Mouse (Mus musculus) frontal cortex, postnatal 14 days (tissue): ENCODE data around the gene Abcg5.
A peak's percentile ranks its signal among the peaks of the same experiment; 100 is the strongest.

Experiments
- DNase-seq, 2 experiments: peaks; one replicate each; pipeline ENCODE4 v3.0.0; 2022; ENCODE audit warnings: low spot score in 2 of 2

The Abcg5 gene

DNA sequence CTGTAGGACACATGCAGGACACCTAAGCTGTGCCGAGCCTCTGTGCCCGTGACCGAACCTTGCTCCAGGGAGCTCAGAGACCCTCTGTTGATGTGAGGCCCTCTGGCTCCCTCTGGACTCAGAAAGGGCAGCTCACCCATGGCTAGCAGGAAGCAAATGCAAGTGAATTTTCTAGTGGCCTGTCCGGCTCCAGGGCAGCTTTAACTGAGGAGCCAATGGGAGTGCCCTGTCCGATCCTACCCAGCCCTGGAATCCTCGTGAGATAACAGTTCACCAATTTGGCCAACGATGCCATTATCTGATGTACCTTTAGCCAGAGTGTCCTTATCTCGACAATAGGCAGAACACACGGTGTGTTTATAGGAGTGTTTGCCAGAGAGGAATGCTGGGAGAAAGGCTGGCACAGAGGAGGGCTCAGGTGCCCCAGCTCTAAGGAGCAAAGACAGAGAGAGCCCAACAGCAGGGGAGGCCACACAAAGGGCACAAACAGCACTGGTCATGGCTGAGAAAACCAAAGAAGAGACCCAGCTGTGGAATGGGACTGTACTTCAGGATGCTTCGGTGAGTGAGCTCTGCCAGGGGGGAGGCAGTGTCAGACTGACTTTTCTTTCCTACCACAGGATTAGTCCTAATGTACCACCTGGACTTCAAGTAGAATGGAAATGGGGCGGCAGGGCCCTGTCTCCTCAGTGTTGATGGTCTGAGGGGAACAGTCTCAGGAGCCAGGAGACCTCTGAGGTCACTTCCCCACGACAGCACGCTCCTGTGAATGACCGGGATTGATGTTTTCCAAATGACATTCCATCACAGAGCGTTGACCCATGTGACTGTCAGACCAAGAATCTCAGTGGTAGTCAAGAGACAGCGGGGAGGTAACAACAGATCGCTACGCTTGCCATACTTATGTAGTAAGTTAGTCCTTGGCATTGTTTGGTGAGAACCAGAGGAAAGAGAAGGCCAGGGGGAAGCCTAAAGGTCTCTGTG, at the start of gene Abcg5:
Gene Abcg5 (minus strand): TSS at position 278 of the 984 bp plus-strand sequence.
- no peak for DNase-seq

DNA sequence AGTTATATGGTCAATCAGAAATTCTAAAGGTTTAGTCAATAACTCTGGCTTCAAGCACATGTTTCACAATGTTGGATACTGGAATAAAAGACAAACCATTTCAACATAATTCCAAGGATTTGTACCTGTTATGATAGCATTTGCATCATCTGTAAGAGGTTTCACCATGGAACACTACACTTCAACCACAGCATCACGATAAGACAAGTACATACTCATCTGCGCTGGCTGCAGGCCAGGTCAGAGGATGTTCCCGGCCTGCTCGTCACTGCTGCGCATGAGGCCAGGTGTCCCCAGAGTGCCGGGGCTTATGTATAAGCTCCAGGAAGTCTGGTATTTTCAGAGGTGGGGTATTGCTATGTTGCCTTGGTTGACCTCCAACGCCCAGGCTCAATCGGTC, 49.8 kb upstream of the Abcg5 start:
- no peak for DNase-seq

DNA sequence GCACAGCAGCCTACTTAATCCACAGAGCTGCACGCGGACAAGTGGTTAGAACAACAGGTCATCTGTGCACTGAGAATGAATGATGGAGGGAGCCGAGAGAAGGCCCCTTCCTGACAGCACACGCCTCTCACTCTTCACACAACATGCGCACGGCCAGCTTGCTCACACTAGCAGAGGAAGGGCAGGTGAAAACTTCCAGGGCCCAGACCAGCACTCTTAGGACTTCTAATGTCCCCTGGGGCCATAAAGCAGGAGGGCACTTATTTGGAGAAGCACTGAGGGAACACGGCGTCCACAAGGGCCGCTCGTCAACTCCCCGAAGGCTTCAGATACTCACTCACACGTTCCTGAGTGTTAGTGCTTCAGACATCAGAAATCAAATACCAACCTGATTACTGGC, 48.5 kb upstream of the Abcg5 start:
- no peak for DNase-seq

DNA sequence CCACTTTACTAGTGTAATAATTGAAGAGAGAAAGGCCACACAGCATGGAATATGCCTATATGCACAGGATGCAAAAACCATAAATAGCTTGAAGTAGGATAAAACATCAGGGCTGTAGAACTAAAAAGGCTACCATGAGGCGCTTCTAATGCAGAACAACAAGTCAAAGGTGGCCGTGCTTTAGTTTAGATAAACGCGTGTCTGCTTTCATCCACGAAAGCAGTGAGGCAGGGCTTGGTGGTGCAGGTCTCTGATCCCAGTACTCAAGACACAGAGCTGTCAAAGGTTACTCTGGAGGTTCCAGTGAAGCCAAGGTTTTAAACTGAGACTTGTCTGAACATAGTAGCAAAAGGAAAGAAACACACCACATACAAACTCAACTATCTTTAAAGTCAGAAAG, 46.3 kb upstream of the Abcg5 start:
- DNase-seq = no peak

DNA sequence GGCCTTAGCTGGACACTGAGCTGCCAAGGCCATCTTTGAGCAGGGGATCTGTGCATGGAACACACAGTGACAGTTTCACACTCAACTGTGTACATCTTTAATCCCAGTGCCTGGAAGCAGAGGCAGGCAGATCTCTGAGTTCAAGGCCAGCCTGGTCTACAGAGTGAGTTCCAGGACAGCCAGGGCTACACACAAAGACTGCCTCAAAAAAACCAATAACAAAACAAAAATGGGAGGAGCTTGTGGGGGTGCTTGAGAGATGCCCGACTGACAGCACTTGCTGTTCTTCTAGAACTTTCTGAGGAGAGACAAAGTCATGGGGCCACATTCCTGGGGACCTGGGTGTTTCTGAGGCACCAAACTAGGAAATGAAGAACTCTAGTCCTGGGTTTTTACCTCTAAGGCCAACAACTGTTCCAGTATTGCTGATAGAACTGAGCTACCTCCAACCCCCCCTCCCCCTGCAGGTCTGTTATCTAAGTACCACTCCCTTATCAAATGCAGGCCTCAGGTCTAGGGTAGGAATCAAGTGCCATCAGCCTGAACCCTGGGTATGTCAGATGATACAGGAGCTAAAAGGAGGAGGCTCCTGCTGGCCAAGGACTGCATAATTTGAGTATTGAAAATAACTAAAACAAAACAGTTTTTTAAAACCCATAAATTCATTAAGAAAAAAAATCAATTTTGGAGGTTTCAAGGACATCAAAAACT, 45.5 kb upstream of the Abcg5 start:
- DNase-seq = no peak

DNA sequence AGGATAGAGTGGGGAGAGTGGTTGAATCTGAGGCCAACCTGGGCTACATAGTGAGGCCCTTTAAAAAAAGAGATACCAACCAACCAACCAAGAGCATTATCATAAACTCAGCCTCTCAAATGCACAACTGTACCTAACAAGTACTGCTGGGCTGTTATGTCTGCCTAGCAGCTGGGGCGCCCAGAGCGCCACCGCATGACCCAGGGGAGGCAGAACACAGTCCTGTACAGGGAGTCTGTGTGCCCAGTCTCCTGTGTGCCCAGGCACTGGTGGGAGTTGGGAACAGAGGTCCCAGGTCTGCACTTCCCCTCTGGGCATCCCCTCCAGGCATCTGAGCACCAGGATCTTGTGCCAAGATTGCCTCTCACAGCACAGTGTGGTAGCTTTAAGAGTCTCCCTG, 42.4 kb upstream of the Abcg5 start:
- no peak for DNase-seq

DNA sequence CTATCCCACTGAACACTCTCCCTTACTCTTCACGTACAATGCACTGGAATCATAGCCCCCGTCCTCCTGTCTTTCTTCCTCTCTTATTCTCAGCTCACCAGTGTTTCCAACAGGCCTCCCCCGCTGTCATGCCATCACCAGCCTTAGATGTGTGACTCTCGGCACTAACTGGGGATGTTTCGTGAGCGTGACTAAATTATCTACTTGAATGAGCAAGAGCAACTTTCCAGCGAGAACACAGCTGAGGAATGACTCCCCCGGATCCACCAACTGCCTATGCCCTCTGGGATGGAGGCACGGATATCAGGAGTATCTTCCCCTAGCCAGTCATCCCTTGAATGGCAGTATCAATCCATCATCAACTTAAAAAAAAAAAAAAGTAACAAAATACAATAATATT, 41.2 kb upstream of the Abcg5 start:
- DNase-seq = no peak

DNA sequence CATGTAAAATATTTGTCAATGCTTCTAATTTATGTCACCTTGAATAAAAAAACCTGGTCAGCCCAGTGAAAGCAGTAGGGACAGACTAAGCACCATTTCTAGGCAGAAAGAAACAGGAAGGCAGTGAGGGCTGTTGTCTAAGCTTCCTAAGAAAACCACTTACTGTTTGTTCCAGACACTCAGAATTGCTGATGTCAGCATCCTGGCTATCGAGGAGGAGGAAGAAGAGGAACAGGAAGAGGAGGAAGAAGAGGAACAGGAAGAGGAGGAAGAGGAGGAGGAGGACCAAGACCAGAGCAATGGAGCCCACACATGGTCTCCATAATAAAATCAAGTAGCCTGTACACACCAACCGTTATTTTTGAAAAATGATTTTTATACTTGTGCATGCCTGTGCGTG, 36.3 kb upstream of the Abcg5 start:
- DNase-seq = no peak

DNA sequence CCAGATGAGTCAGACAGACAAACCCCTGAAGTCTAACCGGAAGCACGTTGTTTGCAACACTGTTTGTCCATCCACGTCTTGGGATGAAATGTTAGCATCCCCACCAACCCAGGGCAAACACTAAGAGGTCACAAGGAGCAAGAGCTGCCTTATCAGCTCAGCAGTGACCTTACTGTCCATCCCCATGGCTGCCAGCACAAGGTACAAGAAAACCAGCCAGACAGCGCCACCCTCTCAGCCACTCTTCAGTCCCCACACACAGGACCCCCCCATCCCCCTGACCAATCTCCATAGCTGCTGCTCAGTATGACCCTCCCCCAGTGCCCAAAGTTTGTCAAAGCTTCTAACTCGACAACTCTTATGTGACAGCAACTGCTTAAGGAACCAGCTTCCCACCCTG, 34.6 kb upstream of the Abcg5 start:
- DNase-seq = no peak

DNA sequence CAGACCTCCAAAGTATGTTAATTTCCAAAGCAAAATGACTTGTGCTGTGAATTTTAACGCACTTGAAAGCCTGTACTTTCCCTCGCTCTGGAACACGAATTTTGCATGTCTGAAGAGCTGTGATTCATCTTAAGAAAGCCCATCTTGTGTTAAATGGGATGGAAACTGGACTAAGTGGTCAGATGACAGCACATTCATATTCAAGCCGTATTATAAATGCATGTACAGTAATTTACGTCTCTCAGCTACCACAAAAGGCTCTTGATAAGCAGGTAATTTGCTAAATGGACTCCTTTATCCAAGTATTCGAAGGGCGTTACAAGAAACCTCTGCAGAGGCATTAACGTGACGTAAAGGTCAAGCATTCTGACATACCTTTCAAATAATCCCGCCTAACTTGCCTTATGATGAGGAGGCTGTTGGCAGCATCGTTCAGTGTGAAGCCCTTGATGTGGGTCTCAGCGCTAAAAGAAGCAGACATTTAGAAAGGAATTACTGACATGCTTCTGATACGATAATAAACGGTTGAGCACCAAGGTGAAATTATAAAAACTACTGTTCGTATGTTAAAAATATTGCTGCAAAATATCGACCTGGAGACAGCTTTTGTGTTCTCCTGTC, 33.6 kb upstream of the Abcg5 start:
- no peak for DNase-seq

DNA sequence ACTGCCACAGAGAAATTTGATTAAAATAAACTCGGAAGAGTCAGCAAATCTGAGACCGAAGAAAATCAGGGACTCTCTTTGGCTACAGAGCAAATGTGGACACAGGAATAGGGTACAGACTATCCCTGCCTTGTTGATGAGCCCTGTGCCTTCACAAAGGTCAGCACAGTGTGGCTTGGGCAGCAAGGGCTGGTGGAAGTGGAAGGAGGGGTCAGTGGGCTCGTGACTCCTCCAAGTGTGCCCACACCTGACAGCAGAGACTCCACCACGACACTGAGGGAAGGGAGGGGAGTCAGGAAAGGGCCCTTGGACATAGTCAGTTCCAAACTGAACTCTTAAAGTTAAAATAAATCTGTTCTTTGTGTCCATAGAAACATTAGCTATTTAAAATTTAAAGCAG, 32.1 kb upstream of the Abcg5 start:
- DNase-seq = no peak

DNA sequence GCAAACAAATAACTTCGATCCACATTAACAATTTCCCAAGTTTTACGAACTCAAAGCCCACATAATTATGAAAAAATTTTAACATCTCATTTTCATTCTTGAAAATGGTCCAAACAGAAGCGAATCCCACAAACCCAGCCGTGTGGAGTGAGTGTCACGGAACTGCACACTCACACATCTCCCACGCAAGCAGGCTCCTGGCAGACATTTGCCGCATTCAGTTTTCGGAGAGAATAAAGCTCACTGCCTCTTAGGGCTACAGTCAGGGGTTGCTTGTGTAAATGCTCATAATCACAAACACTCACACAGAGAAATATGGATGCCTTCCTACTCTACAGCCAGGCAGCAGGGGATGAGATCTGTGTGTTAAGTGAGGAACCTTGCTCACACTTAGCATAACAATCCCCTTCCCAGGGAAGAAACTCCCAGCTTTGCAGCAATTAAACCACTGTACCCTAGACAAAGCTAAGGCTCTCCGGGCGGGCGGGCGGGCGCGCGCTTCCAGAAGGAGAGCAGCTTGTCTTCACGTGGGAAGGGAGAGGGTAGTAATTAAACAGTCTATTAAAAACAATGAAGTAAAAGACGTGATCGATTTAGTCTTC, 30.9 kb upstream of the Abcg5 start:
- no peak for DNase-seq

DNA sequence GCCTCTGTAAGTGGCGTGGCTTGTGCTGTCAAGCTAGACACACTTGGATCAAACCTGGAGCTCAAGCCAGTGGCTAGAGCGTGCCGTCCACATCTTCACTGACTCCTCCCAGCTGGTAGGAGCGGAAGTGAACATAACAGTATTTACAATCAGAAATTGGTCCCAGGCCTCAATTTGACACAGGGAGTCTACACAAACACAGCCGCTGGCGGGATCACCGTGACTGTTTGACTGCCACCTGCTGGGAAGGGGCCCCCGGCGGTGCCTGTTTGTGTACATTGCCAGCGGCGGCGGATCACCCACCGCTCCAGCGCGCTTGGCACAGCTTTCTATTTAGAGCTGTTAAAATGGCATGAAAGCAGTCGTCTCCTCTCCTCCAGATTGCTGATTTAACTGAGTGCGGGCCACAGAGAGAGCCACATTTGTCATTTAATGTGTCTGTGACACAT, 26.6 kb upstream of the Abcg5 start:
- peak in 1 of 2 experiments; percentile 33 for DNase-seq

DNA sequence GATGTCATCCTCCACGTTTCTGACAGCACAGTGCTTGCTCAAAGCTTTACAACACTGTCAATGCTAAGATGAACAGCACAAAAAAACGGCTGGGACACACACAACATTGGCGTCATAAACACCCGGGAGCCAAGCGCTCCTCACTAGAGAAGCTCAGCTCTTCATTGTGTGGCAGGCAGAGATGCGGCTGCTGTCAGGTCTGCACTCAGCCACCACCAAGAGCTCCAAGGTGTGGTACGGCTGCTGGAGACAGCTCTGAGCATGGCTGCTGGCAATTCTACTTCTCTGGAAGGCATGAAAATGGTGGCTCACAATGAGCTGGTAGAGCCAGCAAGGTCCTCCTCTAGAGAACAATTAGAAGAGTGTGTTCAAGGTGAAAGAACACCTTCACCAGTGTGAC, 26.0 kb upstream of the Abcg5 start:
- DNase-seq = no peak

DNA sequence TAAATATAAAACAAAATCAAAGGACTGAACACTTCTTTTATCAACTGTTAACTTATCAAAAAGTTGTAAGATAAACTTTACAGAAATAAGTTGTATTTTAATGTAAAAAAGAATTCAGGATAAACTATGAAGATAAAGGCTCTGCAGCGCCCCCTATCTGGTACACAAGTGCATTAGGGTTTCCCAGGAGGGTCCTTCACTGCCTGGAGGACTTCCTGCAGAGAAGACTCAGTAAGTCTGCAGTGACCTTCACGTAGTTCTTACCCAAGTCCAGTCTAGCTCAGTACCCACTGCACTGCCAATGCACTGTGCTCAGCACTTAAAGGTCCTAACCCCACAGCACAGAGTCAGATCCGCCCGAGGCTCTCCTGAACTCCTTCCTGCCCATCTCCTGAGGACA, 24.6 kb upstream of the Abcg5 start:
- no peak for DNase-seq

DNA sequence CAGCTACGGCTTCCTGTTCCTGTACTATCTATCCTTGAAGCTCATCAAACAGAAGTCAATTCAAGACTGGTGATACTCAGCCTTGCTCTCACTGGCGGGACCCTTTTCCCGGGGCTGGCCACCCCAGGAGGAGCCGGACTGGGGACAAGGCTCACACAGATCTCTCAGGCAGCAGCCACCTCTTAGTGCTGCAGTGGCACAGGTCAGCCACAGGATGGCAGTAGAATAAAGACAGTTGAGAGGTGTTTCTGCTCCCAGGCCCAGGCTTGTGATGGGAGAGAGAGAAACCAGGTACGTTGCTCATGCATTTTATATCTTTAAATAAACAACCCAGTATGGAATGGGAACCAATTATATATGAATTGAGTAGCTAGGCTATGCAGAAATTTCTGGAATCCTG, 15.9 kb upstream of the Abcg5 start:
- peak; percentile 42 to 62 for DNase-seq

DNA sequence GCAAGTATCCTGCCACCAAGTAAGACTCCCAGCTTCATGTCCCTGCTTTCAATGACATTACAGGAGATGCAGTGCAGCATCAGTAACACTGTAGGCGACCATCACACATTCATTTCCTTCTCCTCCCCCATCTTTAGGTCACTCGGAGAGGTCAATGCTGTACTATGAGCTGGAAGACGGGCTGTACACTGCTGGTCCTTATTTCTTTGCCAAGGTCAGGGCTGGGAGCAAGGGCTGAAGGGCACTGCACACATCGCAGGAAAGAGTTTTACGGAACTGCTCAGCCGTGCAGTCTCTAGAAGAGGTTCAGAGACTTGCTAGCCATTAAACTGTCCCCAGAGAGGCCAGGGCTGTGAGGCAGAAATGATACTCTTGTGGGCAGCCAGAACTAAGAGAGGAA, 13.7 kb upstream of the Abcg5 start:
- no peak for DNase-seq

DNA sequence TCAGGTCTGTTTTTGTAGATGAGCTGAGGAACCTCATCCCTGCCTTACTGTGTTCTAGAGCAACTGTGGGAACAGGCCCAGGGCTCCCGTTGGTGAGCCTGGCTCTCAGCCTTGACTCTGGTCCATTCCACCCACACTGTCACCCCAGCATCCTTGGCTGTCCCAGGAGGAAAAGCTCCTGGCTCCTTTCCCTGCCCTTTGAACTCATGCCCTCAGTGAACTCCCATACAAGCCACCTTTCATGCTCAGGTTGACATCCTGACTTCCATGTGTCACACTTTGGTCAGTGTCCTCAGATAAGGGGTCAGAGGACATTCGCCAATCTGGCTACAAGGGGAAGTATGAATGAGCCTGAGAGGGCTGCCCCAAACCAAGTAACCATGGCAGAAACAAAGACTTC, 10.9 kb upstream of the Abcg5 start:
- no peak for DNase-seq

DNA sequence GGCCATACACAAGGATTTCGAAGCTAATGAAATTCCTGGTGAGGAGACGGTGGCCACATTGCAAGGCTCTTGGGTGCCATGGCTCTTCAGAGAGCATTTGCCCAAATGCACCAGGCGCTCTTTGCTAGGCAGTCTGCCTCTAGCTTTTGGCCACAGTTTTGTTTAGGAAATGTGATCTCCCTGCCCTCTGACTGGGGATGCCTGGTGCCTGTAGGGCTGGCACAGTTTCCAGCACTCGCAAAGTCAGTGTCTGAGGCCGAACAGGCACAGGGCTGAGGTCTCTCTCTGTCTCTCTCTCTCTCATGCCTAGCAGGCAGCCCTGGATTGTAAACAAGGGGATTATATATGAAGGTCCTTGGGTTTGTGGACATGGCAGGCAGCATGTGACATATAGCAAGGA, 7.3 kb upstream of the Abcg5 start:
- no peak for DNase-seq

DNA sequence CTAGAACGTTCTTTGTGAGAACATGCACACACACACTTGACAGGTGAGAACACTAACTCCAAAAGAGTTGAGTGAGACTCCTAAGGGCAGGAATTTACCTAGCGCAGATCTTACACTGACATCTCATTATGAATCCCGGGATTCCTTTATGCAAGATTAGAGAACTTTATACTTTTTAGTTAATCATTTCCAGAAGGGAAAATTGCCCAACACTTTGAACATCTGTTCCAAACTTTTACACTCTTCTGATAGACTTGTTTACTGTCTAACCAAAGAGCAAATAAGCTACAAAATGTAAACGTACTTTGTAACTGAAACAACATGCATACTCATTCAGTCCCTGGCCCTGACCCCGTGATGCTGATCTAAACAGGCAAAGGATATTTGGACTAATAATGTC, 6.5 kb upstream of the Abcg5 start:
- DNase-seq = no peak

DNA sequence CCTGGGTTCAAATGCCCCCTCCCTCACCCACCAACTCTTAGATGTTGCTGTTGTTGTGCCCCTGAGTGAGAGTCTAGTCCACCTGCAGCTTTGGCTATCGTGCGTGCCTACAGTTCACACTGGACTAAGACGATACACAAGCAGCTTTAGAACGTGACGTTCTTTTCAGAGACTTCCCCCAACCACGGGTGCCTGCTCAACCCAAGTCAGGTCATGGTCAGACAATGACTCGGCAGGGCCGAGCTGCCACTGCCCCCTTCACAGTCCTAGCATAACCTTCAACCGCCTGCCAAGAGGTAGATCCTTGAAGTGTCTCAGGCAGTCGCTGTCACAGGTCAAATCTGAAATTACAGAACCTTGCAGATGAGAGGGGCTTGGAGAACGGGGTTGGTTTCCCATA, 6.0 kb upstream of the Abcg5 start:
- no peak for DNase-seq

DNA sequence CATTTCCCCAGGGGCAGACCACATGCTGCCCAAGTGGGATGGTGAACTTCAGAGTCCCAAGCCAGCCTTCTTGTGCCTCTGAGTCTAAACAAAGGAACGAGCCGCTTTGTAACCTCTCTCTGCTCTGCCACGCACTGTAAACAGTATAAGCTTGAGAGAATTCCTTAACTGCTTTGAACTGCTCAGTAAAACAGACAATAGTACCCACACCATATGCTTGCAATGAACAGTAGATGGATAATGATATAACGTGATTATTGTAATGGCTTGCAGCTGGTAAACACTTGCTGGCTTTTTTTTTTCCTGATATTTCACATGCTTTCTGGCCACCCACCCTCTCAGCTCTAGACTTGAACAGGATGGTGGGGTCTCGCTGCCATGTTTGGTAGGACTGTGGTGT, 5.2 kb upstream of the Abcg5 start:
- DNase-seq = no peak
